Mouse (Mus musculus) MEL (cell line): ENCODE measurements at regions not wholly inside any gene's neighbourhood (a gene's known extent, or its start where the extent isn't known, plus 50 kb on each side); places are given as distances from the start of the nearest gene placed in this dataset.

Experiments
- DNase-seq: peaks from one replicate; pipeline ENCODE4 v3.0.0; 2011; ENCODE audit warnings: low read depth, low spot score
- H3K27ac ChIP-seq: 2 replicates; pipeline ENCODE4 v1.5.1; 2012; ENCODE audit warnings: low read depth, mild to moderate bottlenecking, control low read depth, low read length, moderate library complexity; ENCODE audit not compliant: control insufficient read depth
- H3K27me3 ChIP-seq, 2 experiments: fragments of 150-350 bp in 1 of 2; sonication (generic) in 1 of 2; 2 replicates each; pipeline ENCODE4 v1.6.1; 2012; ENCODE audit warnings: low read length in 2 of 2, mild to moderate bottlenecking in 2 of 2, improper control_type of control experiment in 1 of 2, moderate library complexity in 1 of 2; ENCODE audit not compliant: insufficient read depth in 2 of 2, control insufficient read depth in 1 of 2
- H3K36me3 ChIP-seq, 2 experiments: 2 replicates each; pipeline ENCODE4 v1.6.1; 2012 to 2014; ENCODE audit warnings: low read length in 2 of 2, improper control_type of control experiment in 1 of 2, inconsistent platforms in 1 of 2, mild to moderate bottlenecking in 1 of 2; ENCODE audit not compliant: insufficient read depth in 2 of 2, control insufficient read depth in 1 of 2
- H3K4me1 ChIP-seq, 2 experiments: fragments of 150-350 bp in 1 of 2; sonication (generic) in 1 of 2; 2 replicates each; pipeline ENCODE4 v1.6.1; 2012; ENCODE audit warnings: low read length in 2 of 2, improper control_type of control experiment in 1 of 2, mild to moderate bottlenecking in 1 of 2; ENCODE audit not compliant: insufficient read depth in 2 of 2, control insufficient read depth in 1 of 2
- H3K4me3 ChIP-seq, 2 experiments: fragments of 150-350 bp in 1 of 2; sonication (generic) in 1 of 2; 2 replicates each; pipeline ENCODE4 v1.5.1; 2012; ENCODE audit warnings: low read depth in 2 of 2, low read length in 2 of 2, mild to moderate bottlenecking in 2 of 2, moderate library complexity in 2 of 2, control low read depth in 1 of 2, improper control_type of control experiment in 1 of 2; ENCODE audit not compliant: control insufficient read depth in 1 of 2, insufficient read depth in 1 of 2
- H3K79me2 ChIP-seq: 2 replicates; pipeline ENCODE4 v1.6.1; 2012; ENCODE audit warnings: mild to moderate bottlenecking, low read length, moderate library complexity; ENCODE audit not compliant: control insufficient read depth, poor library complexity, insufficient read depth
- H3K9ac ChIP-seq: 2 replicates; pipeline ENCODE4 v1.6.1; 2012; ENCODE audit warnings: low read depth, mild to moderate bottlenecking, control low read depth, low read length, moderate library complexity; ENCODE audit not compliant: control insufficient read depth, poor library complexity, severe bottlenecking
- H3K9me3 ChIP-seq: fragments of 150-350 bp; sonication (generic); replicated peaks from 2 replicates; pipeline ENCODE4 v1.6.1; 2012; ENCODE audit warnings: mild to moderate bottlenecking, low read length, improper control_type of control experiment, moderate library complexity; ENCODE audit not compliant: insufficient read depth
- BHLHE40 ChIP-seq: IDR thresholded peaks from 2 replicates; pipeline ENCODE4 v1.6.1; 2012; ENCODE audit warnings: low read depth, mild to moderate bottlenecking, inconsistent platforms, low read length, improper control_type of control experiment, borderline replicate concordance
- CHD2 ChIP-seq: IDR thresholded peaks from 2 replicates; pipeline ENCODE4 v1.6.1; 2011; ENCODE audit warnings: low read length, improper control_type of control experiment
- CTCF ChIP-seq, 3 experiments: IDR thresholded peaks in 2 of 3; conservative IDR thresholded peaks in 1 of 3; 2 replicates each; pipeline ENCODE4 v1.5.1; 2011 to 2012; ENCODE audit warnings: low read length in 3 of 3, low read depth in 2 of 3, mild to moderate bottlenecking in 2 of 3, improper control_type of control experiment in 1 of 3, inconsistent platforms in 1 of 3, mixed read lengths in 1 of 3, moderate library complexity in 1 of 3; ENCODE audit not compliant: control insufficient read depth in 1 of 3, insufficient read depth in 1 of 3, poor library complexity in 1 of 3, severe bottlenecking in 1 of 3
- ETS1 ChIP-seq: IDR thresholded peaks from 2 replicates; pipeline ENCODE4 v1.6.1; 2012; ENCODE audit warnings: low read depth, mild to moderate bottlenecking, inconsistent platforms, low read length, improper control_type of control experiment, moderate library complexity
- HCFC1 ChIP-seq: IDR thresholded peaks from 2 replicates; pipeline ENCODE4 v1.6.1; 2012; ENCODE audit warnings: low read depth, mild to moderate bottlenecking, inconsistent platforms, low read length, improper control_type of control experiment, moderate library complexity
- KAT2A ChIP-seq: conservative IDR thresholded peaks from 2 replicates; pipeline ENCODE4 v1.6.1; 2012; ENCODE audit warnings: low read depth, low read length, improper control_type of control experiment, inconsistent platforms
- MAFK ChIP-seq: IDR thresholded peaks from 2 replicates; pipeline ENCODE4 v1.6.1; 2011; ENCODE audit warnings: low read depth, mild to moderate bottlenecking, low read length, improper control_type of control experiment, borderline replicate concordance
- MAX ChIP-seq: IDR thresholded peaks from 2 replicates; pipeline ENCODE4 v1.6.1; 2011; ENCODE audit warnings: low read length, improper control_type of control experiment
- MEF2A ChIP-seq: IDR thresholded peaks from 2 replicates; pipeline ENCODE4 v1.6.1; 2014; ENCODE audit warnings: low read depth, mild to moderate bottlenecking, inconsistent platforms, low read length, improper control_type of control experiment; ENCODE audit not compliant: poor library complexity, insufficient replicate concordance, severe bottlenecking; ENCODE audit errors: extremely low read depth
- MYC ChIP-seq: IDR thresholded peaks from 2 replicates; pipeline ENCODE4 v1.6.1; 2011; ENCODE audit warnings: low read depth, mild to moderate bottlenecking, low read length, improper control_type of control experiment, moderate library complexity
- POLR2A ChIP-seq, 2 experiments: IDR thresholded peaks; 2 replicates each; pipeline ENCODE4 v1.6.1; 2011 to 2012; ENCODE audit warnings: low read length in 2 of 2, mild to moderate bottlenecking in 2 of 2, control low read depth in 1 of 2, improper control_type of control experiment in 1 of 2, low read depth in 1 of 2, moderate library complexity in 1 of 2; ENCODE audit not compliant: control insufficient read depth in 1 of 2, insufficient read depth in 1 of 2, poor library complexity in 1 of 2
- POLR2AphosphoS5 ChIP-seq: IDR thresholded peaks from 2 replicates; pipeline ENCODE4 v1.6.1; 2012; ENCODE audit warnings: low read depth, borderline replicate concordance, mild to moderate bottlenecking, inconsistent platforms, low read length, moderate library complexity, mixed read lengths
- TAL1 ChIP-seq: IDR thresholded peaks from 2 replicates; pipeline ENCODE4 v1.6.1; 2012; ENCODE audit warnings: mild to moderate bottlenecking, inconsistent platforms, low read length, moderate library complexity, mixed read lengths
- USF1 ChIP-seq: IDR thresholded peaks from 2 replicates; pipeline ENCODE4 v1.6.1; 2014; ENCODE audit warnings: low read depth, mild to moderate bottlenecking, inconsistent platforms, low read length, improper control_type of control experiment, moderate library complexity
- ZC3H11A ChIP-seq: IDR thresholded peaks from 2 replicates; pipeline ENCODE4 v1.6.1; 2012; ENCODE audit warnings: low read depth, mild to moderate bottlenecking, inconsistent platforms, low read length, improper control_type of control experiment
- ZKSCAN1 ChIP-seq: IDR thresholded peaks from 2 replicates; pipeline ENCODE4 v1.6.1; 2012; ENCODE audit warnings: low read depth, mild to moderate bottlenecking, inconsistent platforms, low read length, improper control_type of control experiment, moderate library complexity

- no peak for DNase-seq
- no peak overlapping the region for H3K9ac ChIP-seq
- H3K27ac ChIP-seq, result no peak overlapping the region
- no peaks in the 10 kb centered on the region for H3K27me3 ChIP-seq
- TF ChIP-seq USF1 (no peak), ETS1 (no peak), KAT2A (no peak), TAL1 (no peak), HCFC1 (no peak), MAFK (no peak), MAX (no peak)
- TF ChIP-seq, all 39 proteins: peak for 0
- H3K4me1 ChIP-seq, result no peaks in the 10 kb centered on the region
- no peaks in the 10 kb centered on the region for H3K36me3 ChIP-seq
- H3K9me3 ChIP-seq, result no peaks in the 10 kb centered on the region
- no peaks in the 10 kb centered on the region for H3K79me2 ChIP-seq
- no peak overlapping the region for H3K4me3 ChIP-seq
Measured at GRCm38 (mm10) chr1:119308719-119309365, 113.2 kb downstream of the Inhbb start.

- no peak overlapping the region for H3K27ac ChIP-seq
- TF ChIP-seq BHLHE40, result no peak
- no peak for TF ChIP-seq POLR2A (IDR thresholded peaks at IDR 0.05; ENCODE audit: control insufficient read depth in 1 of 2, insufficient read depth in 1 of 2, low read depth in 1 of 2, low read length in 2 of 2, poor library complexity in 1 of 2)
- TF ChIP-seq POLR2AphosphoS5, result no peak
- TF ChIP-seq MEF2A, result no peak
- TF ChIP-seq MAFK, result no peak
- TF ChIP-seq HCFC1, result no peak
- no peak for TF ChIP-seq MAX
- no peak for TF ChIP-seq ETS1
- TF ChIP-seq CTCF (IDR thresholded peaks at IDR 0.05 in 2 of 3, conservative IDR thresholded peaks at IDR 0.05 in 1 of 3; ENCODE audit: control insufficient read depth in 1 of 3, insufficient read depth in 1 of 3, low read depth in 2 of 3, low read length in 3 of 3, poor library complexity in 1 of 3, severe bottlenecking in 1 of 3), result no peak
- no peak for TF ChIP-seq ZKSCAN1
- no peak for TF ChIP-seq ZC3H11A
- TF ChIP-seq CHD2, result no peak
- TF ChIP-seq MYC, result no peak
- H3K9ac ChIP-seq, result no peak overlapping the region
Measured at GRCm38 (mm10) chr1:119305315-119305976, 116.6 kb downstream of the Inhbb start.

More at GRCm38 (mm10) chr1:119305315-119305976, 116.6 kb downstream of the Inhbb start:
- Histone ChIP-seq H3K4me3 (no peak overlapping the region), H3K27me3 (no peaks in the 10 kb centered on the region), H3K4me1 (no peaks in the 10 kb centered on the region), H3K9me3 (no peaks in the 10 kb centered on the region), H3K36me3 (no peaks in the 10 kb centered on the region), H3K79me2 (no peaks in the 10 kb centered on the region)
- DNase-seq, result no peak
